Mouse (Mus musculus): ENCODE measurements at regions not wholly inside any gene's neighbourhood (a gene's known extent, or its start where the extent isn't known, plus 50 kb on each side); places are given as distances from the start of the nearest gene placed in this dataset.

DNA sequence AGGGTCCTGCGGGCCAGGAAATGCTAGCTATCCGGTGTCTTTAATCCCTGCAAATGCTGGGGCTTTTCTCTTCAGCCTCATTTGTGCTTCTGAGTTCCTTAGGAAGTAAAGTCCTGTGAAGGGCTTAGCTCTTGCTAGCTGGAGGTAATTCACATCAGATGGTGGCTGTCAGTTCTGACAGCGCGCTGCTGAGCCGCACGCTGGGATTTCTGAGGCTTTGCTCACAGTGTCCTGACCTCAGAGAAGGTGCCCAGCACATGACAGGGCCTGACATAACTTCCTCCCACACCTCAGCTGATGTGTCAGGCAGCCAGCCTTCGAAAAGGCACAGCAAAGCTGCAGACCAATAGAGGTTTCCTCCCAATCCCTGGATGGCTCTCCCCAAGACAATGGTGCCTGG is 158.6 kb upstream of the Prok2 start:
- 53% methylated on average over 7 of the region's 7 CpGs for WGBS
- Histone ChIP-seq H3K27ac (ENCODE audit: insufficient read depth, low read depth, low read length) (no peak overlapping the region), H3K4me1 (ENCODE audit: control insufficient read depth, insufficient read depth, low read length) (peaks cover 4% of the 10 kb centered on the region; the same call in 1 of the 2 replicates), H3K4me3 (ENCODE audit: insufficient read depth, low read depth, low read length) (no peak overlapping the region)
- TF ChIP-seq POLR2A (IDR thresholded peaks at IDR 0.05; ENCODE audit: insufficient read depth, low read depth, low read length) (no peak), CTCF (IDR thresholded peaks at IDR 0.05; ENCODE audit: insufficient read depth, low read depth, low read length) (no peak)

DNA sequence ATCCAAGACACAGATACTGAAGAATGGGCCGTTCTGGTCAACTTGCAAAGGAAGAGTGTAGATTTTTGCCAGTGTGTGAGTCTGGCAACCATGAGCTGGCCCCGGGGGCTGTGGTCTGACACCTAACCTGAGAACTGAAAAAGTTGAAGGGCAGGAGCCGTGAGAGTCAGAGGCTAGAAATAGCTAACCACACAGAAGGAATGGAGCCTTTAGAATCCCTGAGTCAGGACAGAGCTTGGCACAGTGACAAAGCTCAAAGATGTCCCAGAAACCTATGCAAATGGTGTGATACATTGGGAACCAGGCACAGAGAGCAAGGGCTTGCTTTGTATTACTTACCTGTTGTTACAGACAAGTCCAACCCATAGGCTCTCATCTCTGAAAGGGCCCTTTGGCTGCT is 157.9 kb upstream of the Prok2 start:
- Histone ChIP-seq H3K4me3 (ENCODE audit: insufficient read depth, low read depth, low read length) (no peak overlapping the region), H3K27ac (ENCODE audit: insufficient read depth, low read depth, low read length) (no peak overlapping the region), H3K4me1 (ENCODE audit: control insufficient read depth, insufficient read depth, low read length) (peaks cover 4% of the 10 kb centered on the region; the same call in 1 of the 2 replicates)
- 77% methylated on average over 3 of the region's 3 CpGs for WGBS
- TF ChIP-seq POLR2A (IDR thresholded peaks at IDR 0.05; ENCODE audit: insufficient read depth, low read depth, low read length) = no peak
- TF ChIP-seq CTCF (IDR thresholded peaks at IDR 0.05; ENCODE audit: insufficient read depth, low read depth, low read length) = no peak

DNA sequence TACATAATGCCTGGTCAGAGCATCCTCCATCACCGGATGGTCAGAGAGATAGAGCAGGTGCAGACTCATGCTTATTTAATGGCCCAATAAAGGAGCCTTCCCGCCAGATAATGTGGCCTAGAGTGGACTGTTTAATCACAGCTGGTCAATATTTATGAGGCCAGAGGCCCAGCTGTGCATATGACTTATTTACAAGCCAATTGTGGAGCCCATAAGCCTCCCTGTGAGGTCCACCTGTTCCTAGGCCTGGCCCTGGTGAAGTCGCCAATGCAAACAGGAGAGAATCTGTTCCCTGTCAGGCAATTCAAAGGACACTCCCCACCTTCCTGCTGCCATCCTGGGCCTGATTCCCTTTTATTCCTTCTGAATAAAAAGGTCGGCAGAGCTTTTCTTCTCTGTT is 155.4 kb upstream of the Prok2 start:
- Histone ChIP-seq H3K27ac (ENCODE audit: insufficient read depth, low read depth, low read length) (no peak overlapping the region), H3K4me3 (ENCODE audit: insufficient read depth, low read depth, low read length) (no peak overlapping the region), H3K4me1 (ENCODE audit: control insufficient read depth, insufficient read depth, low read length) (peaks cover 4% of the 10 kb centered on the region; the same call in 1 of the 2 replicates)
- TF ChIP-seq CTCF (IDR thresholded peaks at IDR 0.05; ENCODE audit: insufficient read depth, low read depth, low read length) (no peak), POLR2A (IDR thresholded peaks at IDR 0.05; ENCODE audit: insufficient read depth, low read depth, low read length) (no peak)
- WGBS = 92% methylated on average over 4 of the region's 4 CpGs

DNA sequence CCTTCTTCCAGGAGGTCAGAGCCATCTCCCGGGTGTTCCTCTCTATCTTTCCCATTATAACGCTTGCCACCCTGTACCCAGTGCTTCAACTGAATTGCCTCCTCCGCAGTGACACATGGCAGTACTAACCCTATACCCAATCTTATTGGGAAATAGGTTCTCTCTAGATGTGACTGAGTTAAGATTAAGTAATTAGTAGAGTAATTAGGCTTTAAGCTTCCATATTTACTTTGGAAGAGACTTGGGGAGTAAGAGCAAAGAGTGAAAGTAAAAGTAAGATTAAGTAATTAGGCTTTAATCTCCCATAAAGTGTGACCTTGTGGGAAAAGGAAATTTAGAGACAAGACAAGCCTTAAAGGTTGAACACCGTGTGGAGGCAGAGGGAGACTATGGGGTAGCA is 148.7 kb upstream of the Prok2 start:
- no peak overlapping the region for H3K4me3 ChIP-seq (ENCODE audit: insufficient read depth, low read depth, low read length)
- H3K27ac ChIP-seq (ENCODE audit: insufficient read depth, low read depth, low read length) = no peak overlapping the region
- TF ChIP-seq CTCF (IDR thresholded peaks at IDR 0.05; ENCODE audit: insufficient read depth, low read depth, low read length) (no peak), POLR2A (IDR thresholded peaks at IDR 0.05; ENCODE audit: insufficient read depth, low read depth, low read length) (no peak)
- H3K4me1 ChIP-seq (ENCODE audit: control insufficient read depth, insufficient read depth, low read length) = peaks cover 3% of the 10 kb centered on the region; the same call in 1 of the 2 replicates
- WGBS = 91% methylated on average over 4 of the region's 4 CpGs

DNA sequence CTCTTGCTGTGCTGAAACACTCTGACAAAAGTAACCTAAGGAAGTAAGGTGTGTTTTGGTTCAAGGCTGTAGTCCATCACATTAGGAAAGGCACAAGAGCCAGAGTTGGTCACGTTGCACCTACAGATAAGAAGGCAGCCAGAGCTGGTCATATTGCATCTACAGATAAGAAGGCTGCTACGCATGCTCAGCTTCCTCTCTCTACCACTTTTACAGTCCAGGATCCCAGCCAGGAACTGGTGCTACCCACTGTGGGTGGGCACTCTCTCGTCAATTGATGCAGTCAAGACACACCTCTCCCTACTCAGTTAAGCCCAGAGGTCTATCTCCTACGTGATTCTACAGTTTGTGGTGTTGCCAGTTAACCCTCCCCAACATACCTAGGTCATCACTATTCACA is 147.8 kb upstream of the Prok2 start:
- Histone ChIP-seq H3K27ac (ENCODE audit: insufficient read depth, low read depth, low read length) (no peak overlapping the region), H3K4me3 (ENCODE audit: insufficient read depth, low read depth, low read length) (no peak overlapping the region), H3K4me1 (ENCODE audit: control insufficient read depth, insufficient read depth, low read length) (peaks cover 3% of the 10 kb centered on the region; the same call in 1 of the 2 replicates)
- 79% methylated on average over 4 of the region's 4 CpGs for WGBS
- TF ChIP-seq CTCF (IDR thresholded peaks at IDR 0.05; ENCODE audit: insufficient read depth, low read depth, low read length) (no peak), POLR2A (IDR thresholded peaks at IDR 0.05; ENCODE audit: insufficient read depth, low read depth, low read length) (no peak)

DNA sequence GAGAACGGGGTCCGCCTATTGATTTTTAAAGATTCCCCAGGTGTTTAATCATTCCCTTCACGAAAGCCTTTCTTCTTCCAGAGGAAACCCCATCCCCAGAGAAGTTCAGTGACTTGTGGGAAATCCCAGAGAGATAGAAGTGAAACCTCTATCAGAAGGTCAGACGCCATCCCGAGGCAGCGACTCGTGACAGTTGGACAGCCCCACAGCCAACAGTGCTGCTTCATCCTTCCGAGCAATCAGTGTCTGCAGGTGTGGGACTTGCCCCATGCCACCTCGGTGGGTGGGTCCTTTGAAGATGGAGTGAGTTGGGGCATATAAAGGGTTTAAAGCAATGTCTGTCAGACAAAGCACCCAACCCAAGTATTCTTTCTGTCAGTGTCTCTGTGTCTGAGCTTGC is 139.9 kb upstream of the Prok2 start:
- no peak overlapping the region for H3K27ac ChIP-seq (ENCODE audit: insufficient read depth, low read depth, low read length)
- no peak overlapping the region for H3K4me3 ChIP-seq (ENCODE audit: insufficient read depth, low read depth, low read length)
- TF ChIP-seq CTCF (IDR thresholded peaks at IDR 0.05; ENCODE audit: insufficient read depth, low read depth, low read length) (no peak), POLR2A (IDR thresholded peaks at IDR 0.05; ENCODE audit: insufficient read depth, low read depth, low read length) (no peak)
- 0 out of 2 replicates have a peak, but pooled peaks cover 4% of the 10 kb centered on the region for H3K4me1 ChIP-seq (ENCODE audit: control insufficient read depth, insufficient read depth, low read length)
- WGBS = 90% methylated on average over 9 of the region's 9 CpGs

DNA sequence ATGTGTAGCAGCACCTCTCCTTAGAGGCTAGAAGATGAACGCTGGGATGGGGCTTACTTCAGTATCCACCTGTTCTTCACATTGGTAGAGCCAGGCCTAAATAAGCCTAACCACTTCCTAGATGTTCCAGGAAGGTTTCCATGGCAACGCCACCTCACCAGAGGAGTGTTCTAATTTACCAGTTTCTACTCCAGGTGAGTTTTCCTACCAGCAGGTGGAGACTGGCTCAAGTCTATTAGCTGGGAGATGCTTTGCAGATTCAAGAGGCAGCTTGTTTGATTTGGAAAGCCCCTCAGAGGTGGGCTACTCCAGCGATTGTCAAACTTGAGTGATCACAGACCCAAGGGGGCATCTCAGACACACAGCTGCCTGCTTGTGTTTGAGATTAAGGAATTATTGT is 138.8 kb upstream of the Prok2 start:
- Histone ChIP-seq H3K4me3 (ENCODE audit: insufficient read depth, low read depth, low read length) (no peak overlapping the region), H3K27ac (ENCODE audit: insufficient read depth, low read depth, low read length) (no peak overlapping the region), H3K4me1 (ENCODE audit: control insufficient read depth, insufficient read depth, low read length) (0 out of 2 replicates have a peak, but pooled peaks cover 4% of the 10 kb centered on the region)
- 66% methylated on average over 3 of the region's 3 CpGs for WGBS
- TF ChIP-seq POLR2A (IDR thresholded peaks at IDR 0.05; ENCODE audit: insufficient read depth, low read depth, low read length) = no peak
- TF ChIP-seq CTCF (IDR thresholded peaks at IDR 0.05; ENCODE audit: insufficient read depth, low read depth, low read length) = no peak

DNA sequence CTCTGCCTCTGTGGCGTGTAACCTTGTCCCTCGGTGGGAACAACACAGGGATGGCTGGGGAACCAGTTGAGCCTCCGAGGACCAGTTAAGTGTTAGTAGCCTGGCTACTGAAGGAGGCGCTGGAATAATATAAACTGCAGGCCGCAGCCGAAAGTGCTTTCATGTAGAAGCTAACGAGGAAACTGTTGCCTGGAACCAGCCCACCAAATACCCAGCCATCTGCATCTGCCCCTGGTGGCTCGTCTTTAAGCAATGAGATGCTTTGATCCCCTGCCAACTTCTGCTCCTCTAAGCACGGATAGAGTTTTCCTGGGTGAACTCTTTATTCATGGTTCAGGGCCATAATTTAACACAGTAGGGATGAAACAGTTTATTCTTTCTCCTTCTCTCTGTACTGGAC is 137.2 kb upstream of the Prok2 start:
- TF ChIP-seq POLR2A (IDR thresholded peaks at IDR 0.05; ENCODE audit: insufficient read depth, low read depth, low read length) (no peak), CTCF (IDR thresholded peaks at IDR 0.05; ENCODE audit: insufficient read depth, low read depth, low read length) (no peak)
- WGBS = 55% methylated on average over 9 of the region's 9 CpGs
- Histone ChIP-seq H3K27ac (ENCODE audit: insufficient read depth, low read depth, low read length) (no peak overlapping the region), H3K4me1 (ENCODE audit: control insufficient read depth, insufficient read depth, low read length) (0 out of 2 replicates have a peak, but pooled peaks cover 4% of the 10 kb centered on the region), H3K4me3 (ENCODE audit: insufficient read depth, low read depth, low read length) (no peak overlapping the region)

DNA sequence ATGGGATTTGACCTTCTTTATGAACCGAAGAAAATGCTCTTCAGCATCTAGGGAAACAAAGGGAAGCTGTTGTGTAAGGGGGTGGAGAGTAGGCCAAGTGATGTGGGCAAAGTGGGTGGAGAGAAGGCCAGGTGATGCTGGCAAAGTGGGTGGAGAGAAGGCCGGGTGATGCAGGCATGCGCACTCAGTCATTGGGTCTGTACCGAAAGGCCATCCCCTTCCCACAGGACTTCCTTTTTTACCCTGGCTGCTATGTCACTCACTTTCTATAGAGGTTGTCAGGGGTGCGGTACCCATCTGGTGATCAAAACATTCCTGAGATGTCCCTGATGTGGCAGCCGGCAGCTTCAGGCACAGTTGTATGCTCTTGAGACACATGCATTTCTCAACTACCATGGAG is 131.2 kb upstream of the Prok2 start:
- Histone ChIP-seq H3K4me1 (ENCODE audit: control insufficient read depth, insufficient read depth, low read length) (no peaks in the 10 kb centered on the region), H3K4me3 (ENCODE audit: insufficient read depth, low read depth, low read length) (no peak overlapping the region), H3K27ac (ENCODE audit: insufficient read depth, low read depth, low read length) (no peak overlapping the region)
- 95% methylated on average over 6 of the region's 6 CpGs for WGBS
- TF ChIP-seq CTCF (IDR thresholded peaks at IDR 0.05; ENCODE audit: insufficient read depth, low read depth, low read length) = no peak
- TF ChIP-seq POLR2A (IDR thresholded peaks at IDR 0.05; ENCODE audit: insufficient read depth, low read depth, low read length) = no peak

DNA sequence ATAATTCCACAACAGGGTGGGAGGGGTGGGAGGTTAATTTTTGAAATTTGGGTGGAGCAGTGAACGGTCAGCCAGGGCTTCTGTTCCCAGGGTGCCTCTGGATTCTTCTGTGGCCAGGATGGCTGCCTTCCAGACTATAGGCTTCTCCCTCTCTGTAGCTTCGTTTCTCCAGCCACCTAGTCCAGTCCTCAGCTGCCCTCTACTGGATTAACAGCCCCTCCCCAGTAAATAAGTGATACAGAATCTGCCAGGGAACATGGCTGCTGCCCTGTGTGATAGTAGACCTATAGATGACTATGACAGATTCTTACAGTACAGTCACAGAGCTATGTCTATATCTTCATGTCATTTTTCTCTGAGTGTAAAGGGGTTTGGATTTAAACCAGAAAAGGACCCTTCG is 127.5 kb upstream of the Prok2 start:
- no peak overlapping the region for H3K4me3 ChIP-seq (ENCODE audit: insufficient read depth, low read depth, low read length)
- H3K27ac ChIP-seq (ENCODE audit: insufficient read depth, low read depth, low read length) = no peak overlapping the region
- H3K4me1 ChIP-seq (ENCODE audit: control insufficient read depth, insufficient read depth, low read length) = no peaks in the 10 kb centered on the region
- TF ChIP-seq POLR2A (IDR thresholded peaks at IDR 0.05; ENCODE audit: insufficient read depth, low read depth, low read length) (no peak), CTCF (IDR thresholded peaks at IDR 0.05; ENCODE audit: insufficient read depth, low read depth, low read length) (no peak)
- 72% methylated on average over 3 of the region's 3 CpGs for WGBS

Measured in olfactory bulb, adult 2 months (tissue).